Mouse (Mus musculus) MEL (cell line): ENCODE results near the gene Tapbp. TPM values are rescaled to one million over a fixed set of nuclear protein-coding genes. Genes with fewer than 3 reads are reported as not detected.

Experiments
- DNase-seq: peaks from one replicate; pipeline ENCODE4 v3.0.0; 2011; ENCODE audit warnings: low read depth, low spot score
- H3K27ac ChIP-seq: 2 replicates; pipeline ENCODE4 v1.5.1; 2012; ENCODE audit warnings: low read depth, mild to moderate bottlenecking, control low read depth, low read length, moderate library complexity; ENCODE audit not compliant: control insufficient read depth
- H3K27me3 ChIP-seq, 2 experiments: fragments of 150-350 bp in 1 of 2; sonication (generic) in 1 of 2; 2 replicates each; pipeline ENCODE4 v1.6.1; 2012; ENCODE audit warnings: low read length in 2 of 2, mild to moderate bottlenecking in 2 of 2, improper control_type of control experiment in 1 of 2, moderate library complexity in 1 of 2; ENCODE audit not compliant: insufficient read depth in 2 of 2, control insufficient read depth in 1 of 2
- H3K36me3 ChIP-seq, 2 experiments: 2 replicates each; pipeline ENCODE4 v1.6.1; 2012 to 2014; ENCODE audit warnings: low read length in 2 of 2, improper control_type of control experiment in 1 of 2, inconsistent platforms in 1 of 2, mild to moderate bottlenecking in 1 of 2; ENCODE audit not compliant: insufficient read depth in 2 of 2, control insufficient read depth in 1 of 2
- H3K4me1 ChIP-seq, 2 experiments: fragments of 150-350 bp in 1 of 2; sonication (generic) in 1 of 2; 2 replicates each; pipeline ENCODE4 v1.6.1; 2012; ENCODE audit warnings: low read length in 2 of 2, improper control_type of control experiment in 1 of 2, mild to moderate bottlenecking in 1 of 2; ENCODE audit not compliant: insufficient read depth in 2 of 2, control insufficient read depth in 1 of 2
- H3K4me3 ChIP-seq, 2 experiments: fragments of 150-350 bp in 1 of 2; sonication (generic) in 1 of 2; 2 replicates each; pipeline ENCODE4 v1.5.1; 2012; ENCODE audit warnings: low read depth in 2 of 2, low read length in 2 of 2, mild to moderate bottlenecking in 2 of 2, moderate library complexity in 2 of 2, control low read depth in 1 of 2, improper control_type of control experiment in 1 of 2; ENCODE audit not compliant: control insufficient read depth in 1 of 2, insufficient read depth in 1 of 2
- H3K79me2 ChIP-seq: 2 replicates; pipeline ENCODE4 v1.6.1; 2012; ENCODE audit warnings: mild to moderate bottlenecking, low read length, moderate library complexity; ENCODE audit not compliant: control insufficient read depth, poor library complexity, insufficient read depth
- H3K9ac ChIP-seq: 2 replicates; pipeline ENCODE4 v1.6.1; 2012; ENCODE audit warnings: low read depth, mild to moderate bottlenecking, control low read depth, low read length, moderate library complexity; ENCODE audit not compliant: control insufficient read depth, poor library complexity, severe bottlenecking
- H3K9me3 ChIP-seq: fragments of 150-350 bp; sonication (generic); replicated peaks from 2 replicates; pipeline ENCODE4 v1.6.1; 2012; ENCODE audit warnings: mild to moderate bottlenecking, low read length, improper control_type of control experiment, moderate library complexity; ENCODE audit not compliant: insufficient read depth
- CTCF ChIP-seq, 3 experiments: IDR thresholded peaks in 2 of 3; conservative IDR thresholded peaks in 1 of 3; 2 replicates each; pipeline ENCODE4 v1.5.1; 2011 to 2012; ENCODE audit warnings: low read length in 3 of 3, low read depth in 2 of 3, mild to moderate bottlenecking in 2 of 3, improper control_type of control experiment in 1 of 3, inconsistent platforms in 1 of 3, mixed read lengths in 1 of 3, moderate library complexity in 1 of 3; ENCODE audit not compliant: control insufficient read depth in 1 of 3, insufficient read depth in 1 of 3, poor library complexity in 1 of 3, severe bottlenecking in 1 of 3
- HCFC1 ChIP-seq: IDR thresholded peaks from 2 replicates; pipeline ENCODE4 v1.6.1; 2012; ENCODE audit warnings: low read depth, mild to moderate bottlenecking, inconsistent platforms, low read length, improper control_type of control experiment, moderate library complexity
- POLR2A ChIP-seq, 2 experiments: IDR thresholded peaks; 2 replicates each; pipeline ENCODE4 v1.6.1; 2011 to 2012; ENCODE audit warnings: low read length in 2 of 2, mild to moderate bottlenecking in 2 of 2, control low read depth in 1 of 2, improper control_type of control experiment in 1 of 2, low read depth in 1 of 2, moderate library complexity in 1 of 2; ENCODE audit not compliant: control insufficient read depth in 1 of 2, insufficient read depth in 1 of 2, poor library complexity in 1 of 2
- POLR2AphosphoS5 ChIP-seq: IDR thresholded peaks from 2 replicates; pipeline ENCODE4 v1.6.1; 2012; ENCODE audit warnings: low read depth, borderline replicate concordance, mild to moderate bottlenecking, inconsistent platforms, low read length, moderate library complexity, mixed read lengths
- RAD21 ChIP-seq: IDR thresholded peaks from 2 replicates; pipeline ENCODE4 v1.6.1; 2011; ENCODE audit warnings: mild to moderate bottlenecking, low read depth, low read length, improper control_type of control experiment
- SMC3 ChIP-seq: IDR thresholded peaks from 2 replicates; pipeline ENCODE4 v1.6.1; 2011; ENCODE audit warnings: low read depth, low read length, improper control_type of control experiment
- USF2 ChIP-seq, 2 experiments: IDR thresholded peaks; 2 replicates each; pipeline ENCODE4 v1.6.1; 2011 to 2012; ENCODE audit warnings: improper control_type of control experiment in 2 of 2, low read length in 2 of 2, borderline replicate concordance in 1 of 2, inconsistent platforms in 1 of 2, low read depth in 1 of 2, mild to moderate bottlenecking in 1 of 2; ENCODE audit not compliant: insufficient read depth in 1 of 2
- ZKSCAN1 ChIP-seq: IDR thresholded peaks from 2 replicates; pipeline ENCODE4 v1.6.1; 2012; ENCODE audit warnings: low read depth, mild to moderate bottlenecking, inconsistent platforms, low read length, improper control_type of control experiment, moderate library complexity
- ZMIZ1 ChIP-seq: IDR thresholded peaks from 2 replicates; pipeline ENCODE4 v1.6.1; 2012; ENCODE audit warnings: low read depth, mild to moderate bottlenecking, inconsistent platforms, low read length, improper control_type of control experiment, moderate library complexity
- polyA plus RNA-seq, 2 experiments: library from polyadenylated mRNA; stranded (reverse) in 1 of 2; unstranded in 1 of 2; fragments of >175 nt in 1 of 2; fragments of >200 nt in 1 of 2; gene quantifications; 2 replicates each; pipeline versions ENCODE4 v1.2.1 to v1.2.4; 2012; ENCODE audit warnings: low replicate concordance in 2 of 2, low read depth in 1 of 2; ENCODE audit not compliant: insufficient read length in 2 of 2, insufficient read depth in 1 of 2, missing spikeins in 1 of 2
- total RNA-seq: library from RNA; depleted of rRNA; stranded (reverse); fragments of 300-350 nt; gene quantifications from 2 replicates; pipeline ENCODE4 v1.2.3, GENCODE M21; 2012

The Tapbp gene
- total and polyA plus RNA-seq, 3 experiments = 24.3 to 33.3 TPM; not detected in 1

DNA sequence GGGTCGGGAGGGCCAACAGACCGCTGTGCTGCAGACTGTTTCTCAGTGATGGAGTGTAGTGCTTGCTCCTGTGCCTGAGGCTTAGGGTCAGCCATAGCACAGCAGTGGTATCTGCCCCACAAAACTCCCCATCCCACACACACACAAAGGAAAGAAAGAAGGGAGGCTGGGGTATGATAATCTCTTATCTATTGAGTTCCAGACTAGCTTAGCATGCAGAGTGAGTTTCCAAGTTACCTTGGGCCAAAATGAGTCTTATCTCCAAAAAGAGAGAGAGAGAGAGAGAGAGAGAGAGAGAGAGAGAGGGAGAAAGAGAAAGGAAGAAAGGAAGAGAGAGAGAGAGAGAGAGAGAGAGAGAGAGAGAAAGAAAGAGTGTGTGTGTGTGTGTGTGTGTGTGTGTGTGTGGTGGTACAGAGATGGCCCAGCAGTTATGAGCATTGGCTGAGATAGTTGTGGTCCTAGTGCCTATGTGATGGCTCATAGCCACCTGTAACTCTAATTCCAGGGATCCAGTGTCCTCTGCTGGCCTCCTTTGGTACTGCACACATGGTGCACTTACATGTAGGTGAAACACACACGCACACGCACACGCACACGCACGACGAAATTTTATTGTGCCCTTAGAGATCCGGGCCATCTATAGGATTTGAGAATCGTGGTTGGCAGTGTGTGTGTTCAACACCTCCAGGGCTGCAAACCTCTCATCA, 9.0 kb downstream of the Tapbp start (continued):
- no peak for TF ChIP-seq HCFC1
- no peak for TF ChIP-seq ZKSCAN1
- no peak for TF ChIP-seq POLR2AphosphoS5
- TF ChIP-seq, all 39 proteins: peak for 16

DNA sequence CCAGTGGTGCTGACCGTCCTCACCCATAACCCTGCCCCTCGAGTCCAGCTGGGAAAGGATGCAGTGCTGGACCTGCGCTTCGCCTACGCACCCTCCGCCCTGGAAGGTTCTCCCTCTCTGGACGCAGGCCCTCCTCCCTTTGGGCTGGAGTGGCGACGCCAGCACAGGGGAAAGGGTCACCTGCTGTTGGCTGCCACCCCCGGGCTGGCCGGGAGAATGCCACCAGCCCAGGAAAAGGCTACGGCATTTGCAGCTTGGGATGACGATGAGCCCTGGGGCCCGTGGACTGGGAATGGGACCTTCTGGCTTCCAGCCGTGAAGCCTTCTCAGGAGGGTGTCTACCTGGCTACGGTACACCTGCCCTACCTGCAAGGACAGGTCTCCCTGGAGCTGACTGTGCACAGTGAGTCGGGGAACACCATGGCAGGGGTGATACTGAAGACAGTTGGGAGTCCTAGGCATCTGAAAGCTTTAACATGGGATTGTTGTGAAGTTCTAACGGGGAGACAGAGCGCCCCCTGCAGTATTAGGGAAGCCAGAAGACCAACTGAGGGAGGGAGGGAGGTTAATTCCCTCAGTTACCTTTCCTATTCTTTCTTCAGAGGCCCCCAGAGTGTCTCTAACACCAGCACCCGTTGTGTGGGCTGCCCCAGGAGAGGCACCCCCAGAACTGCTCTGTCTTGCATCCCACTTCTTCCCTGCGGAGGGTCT, 9.9 kb downstream of the Tapbp start:
- H3K27me3 ChIP-seq = no peaks in the 10 kb centered on the region
- peaks cover 24% of the 10 kb centered on the region for H3K79me2 ChIP-seq
- DNase-seq = no peak
- TF ChIP-seq USF2 (IDR thresholded peaks at IDR 0.05; ENCODE audit: borderline replicate concordance in 1 of 2, insufficient read depth in 1 of 2, low read depth in 1 of 2, low read length in 2 of 2) (no peak), CTCF (IDR thresholded peaks at IDR 0.05 in 2 of 3, conservative IDR thresholded peaks at IDR 0.05 in 1 of 3; ENCODE audit: control insufficient read depth in 1 of 3, insufficient read depth in 1 of 3, low read depth in 2 of 3, low read length in 3 of 3, poor library complexity in 1 of 3, severe bottlenecking in 1 of 3) (peak in 2 of 3 experiments; percentile 9 to 37; a peak in 4 of 6 replicates)
- H3K4me1 ChIP-seq = peaks cover 2 to 24% of the 10 kb centered on the region in 2 experiments
- H3K36me3 ChIP-seq = peaks cover 0 to 8% of the 10 kb centered on the region in 2 experiments; a peak in 2 of 4 replicates
- H3K9me3 ChIP-seq = no peaks in the 10 kb centered on the region
- H3K4me3 ChIP-seq = no peak overlapping the region
- no peak overlapping the region for H3K9ac ChIP-seq
- peak overlapping the region; percentile 44; the same call in 1 of the 2 replicates for H3K27ac ChIP-seq

DNA sequence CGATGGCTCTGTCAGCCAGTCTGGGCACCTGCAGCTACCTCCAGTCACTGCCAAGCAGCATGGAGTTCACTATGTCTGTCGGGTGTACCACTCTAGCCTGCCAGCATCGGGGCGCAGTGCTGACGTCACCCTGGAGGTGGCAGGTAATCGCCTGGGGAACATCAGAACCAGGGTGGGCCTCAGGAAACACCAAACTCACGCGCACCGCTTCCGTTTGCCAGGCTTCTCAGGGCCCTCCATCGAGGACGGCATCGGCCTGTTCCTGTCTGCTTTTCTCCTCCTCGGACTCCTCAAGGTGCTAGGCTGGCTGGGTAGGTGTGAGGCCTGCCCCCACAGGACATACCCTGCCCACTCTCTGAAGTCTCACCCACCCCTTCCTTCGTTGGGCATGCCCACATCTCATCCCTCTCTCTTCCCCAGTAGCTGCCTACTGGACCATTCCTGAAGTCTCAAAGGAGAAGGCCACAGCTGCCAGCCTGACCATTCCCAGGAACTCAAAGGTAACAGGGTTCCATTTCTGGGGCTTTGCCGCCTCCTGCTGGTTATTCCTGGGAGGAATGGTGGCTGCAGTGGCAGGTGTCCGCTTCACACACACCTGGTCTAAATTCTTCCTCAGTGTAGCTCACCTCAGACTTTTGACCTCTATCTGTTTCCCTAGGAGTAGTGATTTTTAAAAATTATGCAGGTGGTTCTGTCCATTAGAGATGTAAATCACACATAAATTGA, 10.7 kb downstream of the Tapbp start:
- no peaks in the 10 kb centered on the region for H3K27me3 ChIP-seq
- H3K4me1 ChIP-seq = peaks cover 2 to 25% of the 10 kb centered on the region in 2 experiments
- H3K27ac ChIP-seq = no peak overlapping the region
- peaks cover 0 to 8% of the 10 kb centered on the region in 2 experiments; a peak in 2 of 4 replicates for H3K36me3 ChIP-seq
- no peaks in the 10 kb centered on the region for H3K9me3 ChIP-seq
- H3K9ac ChIP-seq = no peak overlapping the region
- no peak overlapping the region for H3K4me3 ChIP-seq
- no peak for TF ChIP-seq USF2 (IDR thresholded peaks at IDR 0.05; ENCODE audit: borderline replicate concordance in 1 of 2, insufficient read depth in 1 of 2, low read depth in 1 of 2, low read length in 2 of 2)
- peak; percentile 36 for TF ChIP-seq RAD21
- TF ChIP-seq CTCF (IDR thresholded peaks at IDR 0.05 in 2 of 3, conservative IDR thresholded peaks at IDR 0.05 in 1 of 3; ENCODE audit: control insufficient read depth in 1 of 3, insufficient read depth in 1 of 3, low read depth in 2 of 3, low read length in 3 of 3, poor library complexity in 1 of 3, severe bottlenecking in 1 of 3) = peak; percentile 26 to 51 (median 50); a peak in 5 of 6 replicates
- TF ChIP-seq ZMIZ1 = no peak
- peak in 1 of 2 experiments; percentile 23; a peak in 1 of 4 replicates for TF ChIP-seq POLR2A (IDR thresholded peaks at IDR 0.05; ENCODE audit: control insufficient read depth in 1 of 2, insufficient read depth in 1 of 2, low read depth in 1 of 2, low read length in 2 of 2, poor library complexity in 1 of 2)
- 0 out of 2 replicates have a peak, but pooled peaks have one; percentile 25 for TF ChIP-seq SMC3
- DNase-seq = no peak
- H3K79me2 ChIP-seq = peaks cover 24% of the 10 kb centered on the region
